Mouse (Mus musculus): Measurements from ENCODE around the gene Gm42906.
A peak's percentile ranks its signal among the peaks of the same experiment; 100 is the strongest.

Gene Gm42906

GRCm38 (mm10) chr5:151296244-151296643 lies 131.7 kb downstream of the Gm42906 start:
- DNase-seq (ENCODE audit: low spot score), result no peak

DNA sequence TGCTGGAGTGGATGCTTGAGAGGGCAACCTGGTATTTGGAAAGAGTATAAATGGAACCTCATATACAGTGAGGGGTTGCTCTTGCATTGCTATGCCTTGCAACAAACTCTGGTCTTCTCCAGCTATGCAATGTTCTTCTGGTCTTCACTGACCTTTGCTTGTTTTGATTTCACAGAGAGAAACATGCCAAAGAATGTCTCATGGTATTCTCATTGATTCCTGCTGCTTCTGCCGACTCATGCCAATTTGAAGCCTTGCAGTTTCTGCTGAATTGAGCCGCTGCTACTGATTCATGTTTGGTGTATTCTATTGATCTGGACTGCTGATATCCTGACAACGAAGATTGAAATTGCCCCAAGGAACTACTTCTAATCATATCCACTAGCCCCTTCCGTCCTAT lies 134.4 kb downstream of the Gm42906 start:
- no peak for DNase-seq (ENCODE audit: low spot score)

DNA sequence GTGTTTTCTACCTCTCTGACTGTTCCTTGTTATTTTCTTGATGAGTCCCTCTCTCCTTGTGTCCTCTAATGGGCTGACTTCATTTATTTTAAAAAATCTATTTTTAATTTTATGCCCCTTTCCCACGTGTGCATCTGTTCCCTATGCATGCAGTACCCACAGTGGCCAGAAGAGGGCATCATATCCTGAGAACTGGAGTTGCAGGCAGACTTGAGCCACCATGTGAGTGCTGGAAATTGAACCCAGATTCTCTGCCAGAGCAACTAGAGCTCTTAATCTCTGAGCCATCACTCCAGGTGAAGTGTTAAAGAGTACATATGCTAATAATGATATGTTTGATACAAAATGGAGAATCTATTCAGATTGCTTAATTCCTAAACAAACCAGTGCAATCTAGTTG lies 135.7 kb downstream of the Gm42906 start:
- no peak for DNase-seq (ENCODE audit: low spot score)

DNA sequence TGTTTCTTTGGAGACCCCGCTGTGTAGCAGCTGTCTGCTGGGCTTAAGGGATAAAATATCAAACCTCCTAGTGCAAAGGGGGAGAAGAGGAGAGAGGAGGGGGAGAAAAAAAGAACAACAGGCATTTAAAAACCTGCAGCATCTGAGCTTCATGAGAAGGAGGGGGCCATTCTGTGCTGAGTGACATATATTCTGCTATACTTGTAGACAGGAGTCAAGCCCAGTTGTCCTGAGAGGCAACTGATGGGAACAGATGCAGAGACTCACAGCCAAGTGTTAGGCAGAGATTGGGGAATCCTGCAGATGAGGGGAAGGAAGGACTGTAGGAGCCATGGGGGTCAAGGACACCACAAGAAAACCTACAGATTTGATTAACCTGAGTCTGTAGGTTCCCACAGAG lies 141.6 kb downstream of the Gm42906 start:
- DNase-seq (ENCODE audit: low spot score), result no peak

GRCm38 (mm10) chr5:151279531-151279930 lies 148.4 kb downstream of the Gm42906 start:
- DNase-seq (ENCODE audit: low spot score), result no peak

- no peak for DNase-seq (ENCODE audit: low spot score)
Observed at GRCm38 (mm10) chr5:151277927-151278326, 150.0 kb downstream of the Gm42906 start.

- DNase-seq (ENCODE audit: low spot score), result no peak
Observed at GRCm38 (mm10) chr5:151275986-151276385, 152.0 kb downstream of the Gm42906 start.

GRCm38 (mm10) chr5:151274265-151274664 lies 153.7 kb downstream of the Gm42906 start:
- DNase-seq (ENCODE audit: low spot score), result no peak

GRCm38 (mm10) chr5:151270815-151271214 lies 157.1 kb downstream of the Gm42906 start:
- DNase-seq (ENCODE audit: low spot score), result no peak

DNA sequence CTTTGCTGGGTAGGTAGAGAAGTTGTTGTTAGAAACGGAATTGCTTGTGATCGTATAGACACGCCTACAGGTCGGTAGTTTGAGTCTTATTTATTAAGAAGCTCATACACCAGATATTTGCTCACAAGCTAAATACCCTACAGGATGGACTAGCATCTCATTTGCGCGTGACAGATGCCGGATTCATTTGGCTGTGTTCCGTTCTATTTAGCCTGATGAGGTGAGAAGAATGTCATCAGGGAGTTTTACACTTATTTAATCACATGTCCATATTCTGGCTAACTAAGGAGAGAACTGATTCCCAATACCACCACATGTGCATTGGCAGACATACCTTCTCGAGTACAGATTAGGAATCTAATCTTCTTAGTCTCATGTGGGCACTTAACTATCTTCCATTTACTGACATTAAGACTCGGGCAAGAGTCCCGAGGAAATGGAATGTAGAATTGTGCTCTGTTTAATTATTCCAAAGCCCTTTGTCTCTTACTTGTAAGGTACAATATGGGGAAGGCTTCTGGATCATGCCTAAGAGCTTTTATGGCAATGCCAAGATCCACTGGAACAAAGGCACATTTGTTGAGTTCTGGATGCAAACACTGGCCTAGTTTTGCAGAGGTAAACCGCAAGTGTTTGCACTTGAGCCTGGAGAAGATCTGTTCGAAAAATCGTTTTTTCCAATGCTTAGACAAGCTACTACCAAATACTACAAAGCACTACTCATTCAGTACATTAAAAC lies 160.9 kb downstream of the Gm42906 start:
- DNase-seq (ENCODE audit: low spot score), result no peak

- no peak for DNase-seq (ENCODE audit: low spot score)
Observed at GRCm38 (mm10) chr5:151261558-151261957, 166.4 kb downstream of the Gm42906 start.

GRCm38 (mm10) chr5:151252213-151252612 lies 175.8 kb downstream of the Gm42906 start:
- DNase-seq (ENCODE audit: low spot score), result no peak

DNA sequence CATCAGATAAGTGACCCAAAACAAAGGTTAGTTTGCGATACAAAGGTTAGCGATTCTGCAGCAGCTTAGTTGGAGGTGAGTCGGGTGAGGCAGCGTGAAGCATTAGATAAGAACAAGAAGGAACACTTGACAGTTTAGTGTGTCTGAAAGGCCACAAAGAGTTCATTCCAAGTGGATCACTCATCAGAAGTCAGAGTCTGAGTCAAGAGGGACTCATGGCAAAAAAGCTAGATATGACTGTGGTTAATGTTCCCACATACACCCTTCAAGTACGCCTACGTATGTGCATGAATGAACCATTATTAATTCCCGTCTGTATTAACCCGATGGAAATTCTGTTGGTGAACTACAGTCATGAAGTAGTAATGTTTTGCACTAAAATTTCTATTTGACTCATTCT lies 176.3 kb downstream of the Gm42906 start:
- DNase-seq (ENCODE audit: low spot score), result no peak

DNA sequence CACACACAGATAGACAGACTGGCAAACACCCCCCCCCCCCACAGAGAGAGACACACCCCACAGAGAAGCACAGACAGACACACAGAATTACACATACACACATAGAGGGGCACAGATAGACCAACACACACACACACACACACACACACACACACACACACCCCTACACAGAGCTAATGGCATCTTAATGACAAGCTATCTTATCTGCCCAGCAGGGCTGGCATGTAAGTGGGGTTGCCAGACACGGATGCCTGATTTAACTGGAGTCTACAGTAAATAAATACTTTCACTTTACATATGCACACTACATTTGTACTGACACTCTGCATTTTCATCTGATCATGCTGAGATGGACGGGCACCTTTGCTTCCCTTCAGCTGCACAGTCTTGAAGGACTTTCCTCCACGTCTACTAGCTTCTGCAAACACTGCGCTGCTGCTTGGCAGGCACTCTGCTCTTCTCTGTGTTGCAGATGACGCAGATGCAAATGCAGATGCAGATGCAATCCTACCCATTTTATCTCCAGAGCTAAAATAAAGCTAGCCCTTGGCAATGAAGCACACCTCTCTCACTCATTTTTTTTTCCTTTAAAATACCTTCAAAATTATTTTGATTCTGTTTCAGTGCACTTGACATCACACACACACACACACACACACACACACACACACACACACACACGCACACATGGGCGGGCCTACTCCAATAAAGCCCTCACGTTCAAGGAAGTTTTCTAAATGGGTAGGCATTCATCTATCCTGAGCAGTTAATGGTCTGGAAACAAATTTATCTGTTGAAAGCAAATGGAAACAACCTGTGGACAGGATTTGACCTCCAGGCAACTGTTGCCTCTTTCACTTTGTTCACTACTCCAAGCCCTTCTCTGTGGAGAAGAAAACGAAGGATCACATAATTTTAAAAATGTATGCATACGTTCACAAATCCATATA lies 179.0 kb downstream of the Gm42906 start:
- DNase-seq (ENCODE audit: low spot score), result no peak

GRCm38 (mm10) chr5:151248084-151248483 lies 179.9 kb downstream of the Gm42906 start:
- no peak for DNase-seq (ENCODE audit: low spot score)

- peak; percentile 37 for DNase-seq (ENCODE audit: low spot score)
Observed at GRCm38 (mm10) chr5:151247115-151247875, 180.7 kb downstream of the Gm42906 start.

DNA sequence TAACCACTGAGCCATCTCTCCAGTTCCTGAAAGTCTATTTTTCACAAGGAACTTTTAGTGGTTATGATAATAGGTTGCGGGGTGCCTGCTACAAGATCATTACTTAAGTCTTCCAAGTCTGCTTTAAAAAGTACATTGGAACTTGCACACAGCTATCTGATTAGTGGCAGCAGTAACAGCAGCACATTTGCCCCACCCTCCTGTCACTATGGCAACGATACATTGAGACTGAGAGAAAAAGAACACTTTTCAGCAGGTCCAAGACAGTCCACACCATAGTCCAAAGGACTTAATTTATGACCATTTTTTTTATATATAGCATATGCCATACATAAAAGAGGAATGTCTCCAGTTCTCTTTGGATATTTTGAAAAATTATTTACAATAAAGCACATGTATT lies 181.7 kb downstream of the Gm42906 start:
- DNase-seq (ENCODE audit: low spot score), result no peak

DNA sequence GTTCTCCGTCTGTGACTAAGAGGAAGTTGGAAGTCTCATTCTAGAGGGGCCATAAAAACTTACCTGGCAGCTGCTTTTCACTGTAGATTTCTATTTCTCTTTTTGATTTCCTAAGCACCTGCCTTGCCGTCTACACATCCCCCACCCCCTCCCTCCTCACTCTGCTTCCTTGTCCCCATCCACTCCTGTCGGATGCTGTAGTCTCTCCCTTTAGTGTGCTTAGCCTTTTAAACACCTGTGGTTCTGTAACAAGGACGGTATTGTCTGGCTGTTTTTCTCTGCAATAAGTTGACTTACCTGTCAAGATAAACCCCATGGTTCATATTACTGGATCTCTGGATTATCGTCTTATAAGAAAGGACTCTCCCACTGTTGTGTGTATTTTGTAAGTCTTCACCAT lies 182.4 kb downstream of the Gm42906 start:
- DNase-seq (ENCODE audit: low spot score), result no peak

GRCm38 (mm10) chr5:151238730-151239129 lies 189.2 kb downstream of the Gm42906 start:
- DNase-seq (ENCODE audit: low spot score), result no peak

DNA sequence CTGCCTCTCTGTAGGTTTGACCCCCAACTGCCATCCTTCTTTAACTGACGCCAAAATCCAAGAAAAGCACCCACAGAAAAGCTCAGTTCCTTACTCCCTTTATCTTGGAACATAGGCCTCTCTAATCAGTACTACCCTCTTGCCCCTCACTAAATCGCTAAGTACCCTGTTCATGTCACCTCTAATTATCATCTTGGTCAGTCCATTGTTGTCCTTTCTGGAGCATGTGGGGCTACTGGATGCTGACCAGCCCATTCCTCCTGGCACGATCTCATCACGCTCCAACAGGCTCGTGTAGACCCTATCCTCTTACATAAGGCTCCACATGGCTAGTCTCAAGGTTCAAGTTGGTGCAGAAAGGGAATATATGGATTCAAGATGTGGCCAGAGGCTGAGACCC lies 191.6 kb downstream of the Gm42906 start:
- DNase-seq (ENCODE audit: low spot score), result no peak

DNA sequence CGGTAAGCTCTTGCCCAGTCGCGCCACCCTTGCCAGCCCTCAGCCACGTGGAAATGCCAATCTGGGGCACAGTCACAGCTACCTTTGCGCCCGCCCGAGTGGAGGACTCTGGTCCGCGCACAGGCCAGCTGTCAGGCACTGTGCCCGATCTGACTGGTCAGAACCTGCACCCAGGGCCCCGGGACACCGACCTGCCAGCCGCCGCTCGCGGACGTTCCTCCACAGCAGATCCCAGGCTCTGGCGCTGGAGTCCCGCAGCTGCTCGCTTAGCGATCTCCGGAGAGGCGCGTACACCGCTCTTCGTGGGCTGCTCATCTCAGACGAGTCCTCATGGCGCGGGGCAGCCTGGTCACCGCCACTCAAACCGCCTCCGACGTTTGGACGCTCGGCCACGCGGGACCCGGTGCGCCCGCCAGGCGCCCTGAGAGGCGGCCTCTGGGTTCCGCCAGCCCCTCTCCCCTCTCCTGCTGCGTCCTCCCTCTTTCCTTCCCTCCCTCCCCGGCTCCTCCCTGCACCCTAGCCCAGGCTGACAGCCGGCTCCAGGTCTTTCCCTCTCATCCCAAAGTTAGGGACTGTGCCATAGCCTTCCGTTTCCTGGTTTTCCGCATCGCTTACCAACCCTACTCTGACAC lies 194.4 kb downstream of the Gm42906 start, which contains the start of gene Stard13:
Gene Stard13 (minus strand): TSS at position 437 of the 632 bp plus-strand sequence.
- peak; percentile 34 for DNase-seq (ENCODE audit: low spot score)

Data from lung, postnatal 25 days (tissue).